Mouse (Mus musculus): ENCODE measurements around the gene Jtb. TPM values are rescaled to one million over a fixed set of nuclear protein-coding genes. Genes with fewer than 3 reads are reported as not detected.

Gene Jtb
- polyA plus RNA-seq, 1 experiment from 2014 or later = 103 TPM

Small RNA genes within 50 kb of the gene (microRNA-seq; reads per million reads assigned to microRNA genes)
- gene Mir7012 (ENCODE audit: borderline number of aligned reads) = not detected

Other genes starting within 250 kb of the Jtb start
- gene Hax1, start 232.8 kb upstream of the Jtb start, polyA plus RNA-seq (2014; fragmentation: Nextera tagmentation; extraction: Ambion mirVana) = 201 and 207 TPM in 2 replicates
- 171 and 176 TPM in 2 replicates for gene 4933434E20Rik, start 180.0 kb upstream of the Jtb start, polyA plus RNA-seq (2014; fragmentation: Nextera tagmentation; extraction: Ambion mirVana)
- gene Ubap2l, start 179.0 kb upstream of the Jtb start, polyA plus RNA-seq (2014; fragmentation: Nextera tagmentation; extraction: Ambion mirVana) = 221 and 227 TPM in 2 replicates
- gene Tpm3, start 158.9 kb upstream of the Jtb start, polyA plus RNA-seq (2014; fragmentation: Nextera tagmentation; extraction: Ambion mirVana) = 551 and 574 TPM in 2 replicates
- gene Nup210l, start 127.5 kb upstream of the Jtb start, polyA plus RNA-seq (2014; fragmentation: Nextera tagmentation; extraction: Ambion mirVana) = 0.42 and 0.45 TPM in 2 replicates
- gene Rps27, start 17.9 kb upstream of the Jtb start, polyA plus RNA-seq (2014; fragmentation: Nextera tagmentation; extraction: Ambion mirVana) = 1,115 and 1,319 TPM in 2 replicates
- gene Rab13, start 17.9 kb upstream of the Jtb start, polyA plus RNA-seq (2014; fragmentation: Nextera tagmentation; extraction: Ambion mirVana) = 13.2 and 14.7 TPM in 2 replicates
- gene Creb3l4, start 11.9 kb downstream of the Jtb start, polyA plus RNA-seq (2014; fragmentation: Nextera tagmentation; extraction: Ambion mirVana) = 7.7 and 9.9 TPM in 2 replicates
- 48.7 and 49.1 TPM in 2 replicates for gene Slc39a1, start 16.6 kb downstream of the Jtb start, polyA plus RNA-seq (2014; fragmentation: Nextera tagmentation; extraction: Ambion mirVana)
- gene Crtc2, start 22.6 kb downstream of the Jtb start, polyA plus RNA-seq (2014; fragmentation: Nextera tagmentation; extraction: Ambion mirVana) = 10.8 and 12.5 TPM in 2 replicates
- gene Dennd4b, start 33.6 kb downstream of the Jtb start, polyA plus RNA-seq (2014; fragmentation: Nextera tagmentation; extraction: Ambion mirVana) = 2.6 and 2.9 TPM in 2 replicates
- 12.6 TPM in 2 replicates for gene Gatad2b, start 61.6 kb downstream of the Jtb start, polyA plus RNA-seq (2014; fragmentation: Nextera tagmentation; extraction: Ambion mirVana)
- 15.3 and 16.8 TPM in 2 replicates for gene Slc27a3, start 158.3 kb downstream of the Jtb start, polyA plus RNA-seq (2014; fragmentation: Nextera tagmentation; extraction: Ambion mirVana)
- 31.7 and 32.1 TPM in 2 replicates for gene Ints3, start 202.0 kb downstream of the Jtb start, polyA plus RNA-seq (2014; fragmentation: Nextera tagmentation; extraction: Ambion mirVana)
- gene Npr1, start 234.3 kb downstream of the Jtb start, polyA plus RNA-seq (2014; fragmentation: Nextera tagmentation; extraction: Ambion mirVana) = 1.7 and 3.0 TPM in 2 replicates
- 364 and 383 TPM in 2 replicates for gene Ilf2, start 244.5 kb downstream of the Jtb start, polyA plus RNA-seq (2014; fragmentation: Nextera tagmentation; extraction: Ambion mirVana)

Data from embryonic facial prominence, embryonic 11.5 days (tissue).